Mouse (Mus musculus) large intestine, adult 2 months (tissue): Measurements from ENCODE around the gene Zfp616. TPM values are rescaled to one million over a fixed set of nuclear protein-coding genes. Genes with fewer than 3 reads are reported as not detected.

ENCODE experiments used
- DNase-seq: peaks from one replicate; pipeline ENCODE4 v3.0.0-alpha.2; 2012; ENCODE audit warnings: low read depth, low spot score
- WGBS: fragments of 180-500 bp; shearing (Covaris S2); methylation state at CpG from one replicate; pipeline ENCODE4 v1.1.7; 2018; 5-methylcytosine and 5-hydroxymethylcytosine counted together
- polyA plus RNA-seq: library from polyadenylated mRNA; depleted of rRNA; stranded (reverse); fragments of >200 nt; gene quantifications from 2 replicates; pipeline ENCODE4 v1.2.3, GENCODE M21; 2012; rRNA removed

Gene Zfp616
- polyA plus RNA-seq, result not detected in 2 replicates

DNA sequence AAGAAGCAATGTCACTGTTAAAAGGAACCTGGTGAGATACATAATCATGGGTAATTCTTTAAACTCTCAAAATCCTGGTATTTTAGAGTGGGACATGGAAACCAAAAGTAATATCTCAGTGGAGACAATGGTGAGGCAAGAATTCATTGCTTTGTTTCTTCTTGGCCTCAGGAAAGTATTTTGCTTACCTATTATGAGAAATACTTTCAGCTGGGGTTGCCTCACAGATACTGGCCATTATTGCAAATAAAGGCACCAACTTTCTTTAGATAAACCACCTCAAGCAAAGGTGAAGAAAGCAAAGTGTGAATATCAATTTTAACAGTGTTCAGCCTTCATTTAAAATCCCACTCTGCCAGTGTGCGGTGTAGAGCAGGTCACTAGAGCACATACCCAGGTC lies at the start of gene Zfp616:
Gene Zfp616, plus strand, starts transcription at position 301 of the 400 bp plus-strand sequence.
- DNase-seq, result no peak
- 90% methylated on average over 1 of the region's 1 CpGs for WGBS

DNA sequence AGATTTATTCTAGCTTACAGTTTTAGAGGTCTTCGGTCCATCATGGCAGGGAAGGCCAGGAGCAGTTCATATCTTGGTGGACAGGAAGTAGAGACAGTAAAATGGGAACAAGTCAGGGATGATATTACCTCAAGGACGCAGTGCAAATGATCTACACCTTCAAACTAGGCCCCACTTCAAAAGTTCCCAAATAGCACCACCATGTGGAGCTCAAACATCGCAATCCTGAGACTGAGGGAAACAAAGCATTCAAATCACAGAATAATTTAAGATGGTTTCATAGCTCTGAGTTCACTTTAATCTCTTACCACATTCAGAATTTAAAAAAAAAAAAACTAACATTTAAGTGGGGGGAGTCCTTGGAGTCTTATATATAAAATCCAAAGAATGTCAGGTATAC lies 18.4 kb upstream of the Zfp616 start:
- 66% methylated on average over 3 of the region's 3 CpGs for WGBS
- no peak for DNase-seq

DNA sequence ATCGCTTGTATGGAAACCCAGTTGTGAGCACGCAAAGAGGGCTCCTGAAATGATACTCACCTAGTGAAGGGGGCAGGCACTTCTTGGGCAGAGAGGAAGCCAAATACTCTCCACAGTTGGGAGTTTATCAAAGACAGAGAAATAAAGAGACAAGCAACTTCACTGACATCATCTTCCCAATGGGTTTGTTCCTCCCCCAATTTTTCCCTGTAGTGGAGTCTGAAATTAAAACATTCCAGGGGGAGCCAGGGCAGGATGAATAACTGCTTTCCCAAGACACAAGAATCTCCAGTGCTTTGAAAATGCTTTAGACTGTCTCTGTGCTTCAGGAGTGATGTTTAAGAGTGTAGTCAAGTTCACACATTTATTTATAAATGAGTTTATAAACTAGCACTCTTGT lies 13.3 kb upstream of the Zfp616 start, which contains the start of the genes Olfr139 and Olfr399:
Gene Olfr139, minus strand, starts transcription at position 101 of the 400 bp plus-strand sequence.
Gene Olfr399, minus strand, starts transcription at position 165 of the 400 bp plus-strand sequence.
- no peak for DNase-seq
- 85% methylated on average over 2 of the region's 2 CpGs for WGBS

DNA sequence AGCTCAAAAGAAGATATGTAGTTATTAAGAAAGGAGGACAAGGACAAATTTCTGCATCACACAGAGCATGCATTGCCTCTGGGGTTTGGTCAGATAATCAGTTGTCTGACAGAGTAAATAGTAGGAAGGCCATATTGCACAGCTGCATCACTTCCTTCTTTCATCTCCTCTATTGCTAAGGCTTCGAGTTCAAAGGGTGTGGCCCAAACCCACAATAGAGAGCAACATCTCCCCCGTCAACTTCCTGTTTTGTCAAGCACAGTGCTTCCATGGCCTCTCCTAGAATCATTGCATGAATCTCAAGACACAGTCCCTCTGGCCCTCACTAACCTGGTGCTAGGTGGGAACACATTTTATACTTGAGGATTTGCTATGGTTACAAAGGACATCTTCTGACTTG lies 31.0 kb downstream of the Zfp616 start:
- no peak for DNase-seq
- WGBS, result 34% methylated on average over 2 of the region's 2 CpGs

DNA sequence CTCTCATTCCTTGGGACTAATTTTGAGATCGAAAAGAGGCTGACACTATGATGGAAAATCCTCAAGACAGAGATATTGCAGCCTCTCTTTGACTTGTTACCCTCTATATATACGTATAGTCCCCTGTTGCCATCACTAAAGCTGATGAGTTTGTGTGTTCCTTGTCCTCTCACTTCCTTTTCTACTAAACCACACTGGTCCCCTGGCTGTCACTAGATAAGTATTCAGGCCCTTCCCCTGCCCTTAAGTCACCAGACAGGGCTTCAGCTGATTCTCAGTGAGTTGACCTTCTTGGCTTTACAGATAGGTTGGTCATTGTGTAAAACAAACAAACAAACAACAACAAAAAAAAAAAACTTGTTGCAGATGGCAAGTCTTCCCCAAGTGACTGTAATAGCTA lies 31.8 kb downstream of the Zfp616 start:
- 44% methylated on average over 2 of the region's 2 CpGs for WGBS
- no peak for DNase-seq

DNA sequence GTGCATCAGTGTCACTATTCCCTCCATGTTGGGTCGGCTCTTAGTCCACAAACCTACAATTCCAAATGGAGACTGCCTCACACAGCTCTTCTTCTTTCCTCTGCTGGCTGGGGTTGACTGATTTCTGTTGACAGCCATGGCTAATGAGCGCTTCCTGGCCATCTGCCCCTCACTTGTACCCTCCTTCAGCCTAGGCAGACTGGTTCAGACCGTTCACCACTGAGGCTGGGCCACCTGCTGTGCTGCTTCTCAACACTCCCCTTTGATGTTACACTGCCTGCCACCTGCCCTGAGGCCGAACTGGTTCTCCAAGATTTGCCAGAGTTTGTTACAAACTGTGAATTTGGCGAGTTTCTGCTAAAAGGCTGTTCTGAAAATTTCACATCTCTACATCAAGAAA lies 35.3 kb downstream of the Zfp616 start:
- DNase-seq, result no peak
- 26% methylated on average over 5 of the region's 5 CpGs for WGBS

DNA sequence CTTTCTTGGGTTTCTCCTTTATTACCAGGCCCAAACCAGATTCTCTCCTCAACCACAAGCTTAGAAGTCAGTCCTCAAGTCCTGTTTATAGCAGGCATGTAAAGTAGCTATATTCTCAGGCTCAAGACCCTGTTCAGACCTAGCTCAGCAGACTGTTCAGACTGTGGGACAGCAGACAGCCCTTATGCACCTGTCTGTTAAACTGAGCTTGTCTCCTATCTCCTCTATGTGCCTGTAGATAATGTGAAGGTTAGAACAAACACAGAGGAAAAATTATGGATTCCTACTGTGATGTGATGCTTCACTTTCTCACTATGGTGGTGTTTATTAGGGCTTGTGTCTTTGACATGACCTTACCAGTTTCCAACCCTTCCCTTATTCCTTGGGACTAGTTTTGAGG lies 43.7 kb downstream of the Zfp616 start, which contains the start of gene Olfr401:
Gene Olfr401, plus strand, starts transcription at position 301 of the 400 bp plus-strand sequence.
- DNase-seq, result no peak

Other genes with a start within 250 kb of the Zfp616 start
- gene Olfr393, start 218.5 kb upstream of the Zfp616 start, polyA plus RNA-seq, result not detected in 2 replicates
- gene Olfr394, start 179.2 kb upstream of the Zfp616 start, polyA plus RNA-seq, result not detected in 2 replicates
- not detected in 2 replicates for gene Olfr395, start 160.7 kb upstream of the Zfp616 start, polyA plus RNA-seq
- gene Olfr23, start 133.3 kb upstream of the Zfp616 start, polyA plus RNA-seq, result not detected in 2 replicates
- gene Olfr397, start 109.1 kb upstream of the Zfp616 start, polyA plus RNA-seq, result not detected in 2 replicates
- gene Olfr398, start 79.5 kb upstream of the Zfp616 start, polyA plus RNA-seq, result not detected in 2 replicates
- not detected in 2 replicates for gene Olfr139, start 13.4 kb upstream of the Zfp616 start, polyA plus RNA-seq
- gene Olfr399, start 13.3 kb upstream of the Zfp616 start, polyA plus RNA-seq, result not detected in 2 replicates
- not detected in 2 replicates for gene Olfr401, start 43.8 kb downstream of the Zfp616 start, polyA plus RNA-seq
- not detected in 2 replicates for gene Olfr402, start 83.6 kb downstream of the Zfp616 start, polyA plus RNA-seq
- not detected in 2 replicates for gene Olfr403, start 116.3 kb downstream of the Zfp616 start, polyA plus RNA-seq
- gene Olfr43, start 141.4 kb downstream of the Zfp616 start, polyA plus RNA-seq, result not detected in 2 replicates
- gene Olfr406, start 189.9 kb downstream of the Zfp616 start, polyA plus RNA-seq, result not detected in 2 replicates
- gene Olfr59, start 213.8 kb downstream of the Zfp616 start, polyA plus RNA-seq, result not detected in 2 replicates